Mouse (Mus musculus) E14TG2a.4 (cell line): ENCODE measurements at regions not wholly inside any gene's neighbourhood (a gene's known extent, or its start where the extent isn't known, plus 50 kb on each side); places are given as distances from the start of the nearest gene placed in this dataset.

ENCODE experiments used
- H3K27me3 ChIP-seq: 2 replicates; pipeline ENCODE4 v1.6.1; 2014; ENCODE audit warnings: low read length, control low read depth; ENCODE audit not compliant: insufficient read depth
- H3K36me3 ChIP-seq: 2 replicates; pipeline ENCODE4 v1.6.1; 2014; ENCODE audit warnings: low read length, control low read depth; ENCODE audit not compliant: insufficient read depth
- H3K4me1 ChIP-seq: replicated peaks from 2 replicates; pipeline ENCODE4 v1.6.1; 2014; ENCODE audit warnings: low read depth, low read length, control low read depth
- H3K4me3 ChIP-seq: replicated peaks from 2 replicates; pipeline ENCODE4 v1.5.1; 2014; ENCODE audit warnings: mild to moderate bottlenecking, low read length
- H3K9me3 ChIP-seq: 2 replicates; pipeline ENCODE4 v1.6.1; 2014; ENCODE audit warnings: low read length, control low read depth
- CTCF ChIP-seq: conservative IDR thresholded peaks from 2 replicates; pipeline ENCODE4 v1.5.1; 2014; ENCODE audit warnings: low read length
- NANOG ChIP-seq: IDR thresholded peaks from 2 replicates; pipeline ENCODE4 v1.6.1; 2014; ENCODE audit warnings: borderline replicate concordance, low read length, mixed read lengths
- POU5F1 ChIP-seq: IDR thresholded peaks from 2 replicates; pipeline ENCODE4 v1.6.1; 2014; ENCODE audit warnings: low read length, borderline replicate concordance

- Histone ChIP-seq H3K27me3 (no peaks in the 10 kb centered on the region), H3K4me3 (no peak overlapping the region), H3K9me3 (peaks cover 11% of the 10 kb centered on the region; the same call in 1 of the 2 replicates), H3K4me1 (no peaks in the 10 kb centered on the region), H3K36me3 (no peaks in the 10 kb centered on the region)
- no peak for TF ChIP-seq POU5F1
- TF ChIP-seq CTCF: no peak
- no peak for TF ChIP-seq NANOG
These were observed 81.3 kb upstream of the Cenpw start for GRCm38 (mm10) chr10:30281666-30282065.

- H3K4me1 ChIP-seq: no peaks in the 10 kb centered on the region
- no peaks in the 10 kb centered on the region for H3K27me3 ChIP-seq
- TF ChIP-seq NANOG (no peak), POU5F1 (no peak), CTCF (no peak)
- no peaks in the 10 kb centered on the region for H3K36me3 ChIP-seq
- peaks cover 11% of the 10 kb centered on the region; the same call in 1 of the 2 replicates for H3K9me3 ChIP-seq
- no peak overlapping the region for H3K4me3 ChIP-seq
These were observed 80.1 kb upstream of the Cenpw start for GRCm38 (mm10) chr10:30280451-30280850.

GRCm38 (mm10) chr10:30279978-30280377 lies 79.6 kb upstream of the Cenpw start:
- H3K4me3 ChIP-seq: no peak overlapping the region
- TF ChIP-seq POU5F1: no peak

GRCm38 (mm10) chr10:30278987-30279386 lies 78.6 kb upstream of the Cenpw start:
- H3K4me1 ChIP-seq: no peaks in the 10 kb centered on the region
- TF ChIP-seq CTCF (no peak), POU5F1 (no peak), NANOG (no peak)
- no peaks in the 10 kb centered on the region for H3K36me3 ChIP-seq
- no peaks in the 10 kb centered on the region for H3K27me3 ChIP-seq
- peaks cover 11% of the 10 kb centered on the region; the same call in 1 of the 2 replicates for H3K9me3 ChIP-seq
- no peak overlapping the region for H3K4me3 ChIP-seq

More at GRCm38 (mm10) chr10:30279978-30280377, 79.6 kb upstream of the Cenpw start:
- Histone ChIP-seq H3K9me3 (peaks cover 11% of the 10 kb centered on the region; the same call in 1 of the 2 replicates), H3K27me3 (no peaks in the 10 kb centered on the region), H3K4me1 (no peaks in the 10 kb centered on the region), H3K36me3 (no peaks in the 10 kb centered on the region)

- H3K36me3 ChIP-seq: no peaks in the 10 kb centered on the region
- H3K4me3 ChIP-seq: no peak overlapping the region
- H3K27me3 ChIP-seq: no peaks in the 10 kb centered on the region
- H3K4me1 ChIP-seq: peaks cover 4% of the 10 kb centered on the region
- H3K9me3 ChIP-seq: no peaks in the 10 kb centered on the region
- TF ChIP-seq NANOG: no peak
- TF ChIP-seq POU5F1: no peak
- no peak for TF ChIP-seq CTCF
These were observed 64.8 kb upstream of the Cenpw start for GRCm38 (mm10) chr10:30265129-30265528.

GRCm38 (mm10) chr10:30259716-30260115 lies 59.4 kb upstream of the Cenpw start:
- peaks cover 4% of the 10 kb centered on the region for H3K4me1 ChIP-seq
- H3K27me3 ChIP-seq: no peaks in the 10 kb centered on the region
- H3K9me3 ChIP-seq: no peaks in the 10 kb centered on the region
- TF ChIP-seq POU5F1 (no peak), NANOG (no peak), CTCF (no peak)
- no peaks in the 10 kb centered on the region for H3K36me3 ChIP-seq
- no peak overlapping the region for H3K4me3 ChIP-seq

GRCm38 (mm10) chr10:30257889-30258288 lies 57.5 kb upstream of the Cenpw start:
- H3K27me3 ChIP-seq: no peaks in the 10 kb centered on the region
- no peaks in the 10 kb centered on the region for H3K36me3 ChIP-seq
- TF ChIP-seq POU5F1 (no peak), NANOG (no peak), CTCF (no peak)
- no peak overlapping the region for H3K4me3 ChIP-seq
- H3K4me1 ChIP-seq: peaks cover 4% of the 10 kb centered on the region
- no peaks in the 10 kb centered on the region for H3K9me3 ChIP-seq
